Mouse (Mus musculus) kidney, embryonic 15.5 days (tissue): ENCODE measurements at regions not wholly inside any gene's neighbourhood (a gene's known extent, or its start where the extent isn't known, plus 50 kb on each side); places are given as distances from the start of the nearest gene placed in this dataset.

Experiments used
- ATAC-seq: fragments of 200-750 bp; cut with Nextera tagmentation; replicated peaks from 2 replicates; pipeline ENCODE4 v1.8.0; 2017; ENCODE audit warnings: moderate TSS enrichment; ENCODE audit not compliant: low FRiP score
- H3K27ac ChIP-seq: fragments of 300-500 bp; sonication (generic); 2 replicates; pipeline ENCODE4 v1.5.1; 2015; ENCODE audit warnings: mild to moderate bottlenecking, inconsistent platforms
- H3K27me3 ChIP-seq: fragments of 300-500 bp; sonication (generic); 2 replicates; pipeline ENCODE4 v1.6.1; 2015; ENCODE audit warnings: inconsistent platforms
- H3K36me3 ChIP-seq: fragments of 300-500 bp; sonication (generic); 2 replicates; pipeline ENCODE4 v1.6.1; 2015; ENCODE audit warnings: inconsistent platforms
- H3K4me1 ChIP-seq: fragments of 300-500 bp; sonication (generic); 2 replicates; pipeline ENCODE4 v1.6.1; 2015; ENCODE audit warnings: inconsistent platforms
- H3K4me2 ChIP-seq: fragments of 300-500 bp; sonication (generic); 2 replicates; pipeline ENCODE4 v1.6.1; 2015; ENCODE audit warnings: moderate library complexity, mild to moderate bottlenecking, inconsistent platforms
- H3K4me3 ChIP-seq: fragments of 300-500 bp; sonication (generic); replicated peaks from 2 replicates; pipeline ENCODE4 v1.5.1; 2015; ENCODE audit warnings: mild to moderate bottlenecking, inconsistent platforms
- H3K9ac ChIP-seq: fragments of 300-500 bp; sonication (generic); 2 replicates; pipeline ENCODE4 v1.6.1; 2015; ENCODE audit warnings: mild to moderate bottlenecking, inconsistent platforms
- H3K9me3 ChIP-seq: fragments of 300-500 bp; sonication (generic); replicated peaks from 2 replicates; pipeline ENCODE4 v1.6.1; 2016; ENCODE audit warnings: inconsistent platforms
- WGBS: fragments of 180-500 bp; shearing (Covaris S2); methylation state at CpG from one replicate; pipeline ENCODE4 v1.1.7; 2015; ENCODE audit warnings: mixed read lengths; 5-methylcytosine and 5-hydroxymethylcytosine counted together

- H3K4me1 ChIP-seq = no peaks in the 10 kb centered on the region
- no peak for ATAC-seq
- H3K27ac ChIP-seq = no peak overlapping the region
- H3K4me2 ChIP-seq = no peak overlapping the region
- no peak overlapping the region for H3K4me3 ChIP-seq
- H3K27me3 ChIP-seq = peaks cover 23% of the 10 kb centered on the region; the same call in 1 of the 2 replicates
- H3K36me3 ChIP-seq = no peaks in the 10 kb centered on the region
- H3K9ac ChIP-seq = no peak overlapping the region
- 72% methylated on average over 6 of the region's 6 CpGs for WGBS
- no peaks in the 10 kb centered on the region for H3K9me3 ChIP-seq
Observed at GRCm38 (mm10) chr17:45341573-45341972, 92.0 kb downstream of the Cdc5l start.

- peaks cover 28% of the 10 kb centered on the region for H3K27me3 ChIP-seq
- no peak overlapping the region for H3K4me2 ChIP-seq
- no peaks in the 10 kb centered on the region for H3K9me3 ChIP-seq
- 50% methylated on average over 4 of the region's 4 CpGs for WGBS
- no peak overlapping the region for H3K27ac ChIP-seq
- ATAC-seq = no peak
- no peaks in the 10 kb centered on the region for H3K36me3 ChIP-seq
- no peak overlapping the region for H3K9ac ChIP-seq
- no peak overlapping the region for H3K4me3 ChIP-seq
- peaks cover 3% of the 10 kb centered on the region; the same call in 1 of the 2 replicates for H3K4me1 ChIP-seq
Observed at GRCm38 (mm10) chr17:45340851-45341250, 92.7 kb downstream of the Cdc5l start.

GRCm38 (mm10) chr17:45339226-45339625 lies 94.3 kb downstream of the Cdc5l start:
- Histone ChIP-seq H3K27ac (no peak overlapping the region), H3K27me3 (peaks cover 28% of the 10 kb centered on the region), H3K9me3 (no peaks in the 10 kb centered on the region), H3K36me3 (no peaks in the 10 kb centered on the region), H3K4me3 (no peak overlapping the region), H3K9ac (no peak overlapping the region), H3K4me2 (no peak overlapping the region), H3K4me1 (peaks cover 15% of the 10 kb centered on the region)
- 56% methylated on average over 11 of the region's 11 CpGs for WGBS
- ATAC-seq = no peak

GRCm38 (mm10) chr17:45338086-45338485 lies 95.5 kb downstream of the Cdc5l start:
- Histone ChIP-seq H3K27me3 (peaks cover 28% of the 10 kb centered on the region), H3K4me2 (no peak overlapping the region), H3K9ac (no peak overlapping the region), H3K27ac (no peak overlapping the region), H3K4me1 (peaks cover 15% of the 10 kb centered on the region), H3K36me3 (no peaks in the 10 kb centered on the region), H3K9me3 (no peaks in the 10 kb centered on the region), H3K4me3 (no peak overlapping the region)
- WGBS = 89% methylated on average over 4 of the region's 4 CpGs
- no peak for ATAC-seq

DNA sequence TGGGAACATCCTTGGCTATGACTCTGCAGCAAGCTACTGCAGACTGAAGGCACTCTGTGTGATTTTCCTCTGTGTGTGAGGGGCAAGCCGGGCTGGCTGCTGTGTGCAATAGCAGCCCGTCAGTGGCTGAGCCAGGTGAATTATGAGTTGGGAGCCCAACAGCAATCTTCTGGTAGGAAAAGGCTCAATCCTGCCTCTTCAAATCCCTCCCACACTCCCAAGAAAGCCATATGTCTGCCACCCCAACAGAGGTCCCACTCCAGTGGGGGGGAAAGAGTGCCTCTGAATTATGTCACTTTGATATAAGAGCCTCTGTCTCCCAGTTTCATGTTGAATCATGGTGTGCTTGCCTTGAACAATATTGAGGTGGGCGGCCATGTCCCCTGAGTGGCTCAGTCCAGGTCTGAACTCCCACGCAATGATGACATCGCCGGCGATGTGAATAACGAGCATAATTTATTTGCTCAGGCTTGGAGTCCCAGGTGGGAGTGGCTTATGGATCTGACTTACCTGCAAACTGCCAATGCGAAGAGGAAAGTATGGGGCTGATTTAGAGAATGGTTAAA lies 97.9 kb downstream of the Cdc5l start:
- Histone ChIP-seq H3K36me3 (no peaks in the 10 kb centered on the region), H3K9ac (no peak overlapping the region), H3K4me1 (peaks cover 15% of the 10 kb centered on the region), H3K9me3 (no peaks in the 10 kb centered on the region), H3K4me2 (no peak overlapping the region), H3K4me3 (no peak overlapping the region), H3K27me3 (peaks cover 22% of the 10 kb centered on the region), H3K27ac (no peak overlapping the region)
- ATAC-seq = no peak
- 44% methylated on average over 9 of the region's 9 CpGs for WGBS

- no peak overlapping the region for H3K9ac ChIP-seq
- H3K27me3 ChIP-seq = peaks cover 23% of the 10 kb centered on the region
- H3K9me3 ChIP-seq = no peaks in the 10 kb centered on the region
- no peak overlapping the region for H3K4me2 ChIP-seq
- no peak for ATAC-seq
- H3K4me3 ChIP-seq = no peak overlapping the region
- H3K27ac ChIP-seq = no peak overlapping the region
- WGBS = 64% methylated on average over 13 of the region's 13 CpGs
- peaks cover 15% of the 10 kb centered on the region for H3K4me1 ChIP-seq
- no peaks in the 10 kb centered on the region for H3K36me3 ChIP-seq
Observed at GRCm38 (mm10) chr17:45334732-45335381, 98.7 kb downstream of the Cdc5l start.

DNA sequence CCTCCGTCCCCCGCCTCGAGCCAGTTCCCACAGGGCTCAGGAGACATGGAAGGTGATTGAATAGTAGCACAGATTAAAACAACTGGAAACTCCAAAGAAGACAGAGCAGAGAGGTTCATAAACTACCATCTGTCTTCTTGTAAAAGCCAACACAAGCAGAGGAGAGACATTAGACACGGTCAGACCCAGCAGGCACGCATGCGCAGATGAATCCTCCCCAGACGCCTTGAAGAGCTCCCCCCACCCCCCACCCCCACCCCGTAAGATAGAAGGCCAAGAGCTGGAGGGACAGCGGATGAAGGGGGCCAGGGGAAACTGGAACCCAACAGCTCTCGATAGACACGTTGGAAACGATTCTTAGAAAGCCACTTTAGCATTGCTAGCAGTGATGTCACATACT lies 101.2 kb downstream of the Cdc5l start:
- 67% methylated on average over 12 of the region's 12 CpGs for WGBS
- no peaks in the 10 kb centered on the region for H3K9me3 ChIP-seq
- H3K27ac ChIP-seq = no peak overlapping the region
- ATAC-seq = no peak
- H3K36me3 ChIP-seq = no peaks in the 10 kb centered on the region
- H3K4me2 ChIP-seq = no peak overlapping the region
- H3K4me3 ChIP-seq = no peak overlapping the region
- H3K9ac ChIP-seq = no peak overlapping the region
- peaks cover 15% of the 10 kb centered on the region for H3K4me1 ChIP-seq
- H3K27me3 ChIP-seq = peaks cover 16% of the 10 kb centered on the region

DNA sequence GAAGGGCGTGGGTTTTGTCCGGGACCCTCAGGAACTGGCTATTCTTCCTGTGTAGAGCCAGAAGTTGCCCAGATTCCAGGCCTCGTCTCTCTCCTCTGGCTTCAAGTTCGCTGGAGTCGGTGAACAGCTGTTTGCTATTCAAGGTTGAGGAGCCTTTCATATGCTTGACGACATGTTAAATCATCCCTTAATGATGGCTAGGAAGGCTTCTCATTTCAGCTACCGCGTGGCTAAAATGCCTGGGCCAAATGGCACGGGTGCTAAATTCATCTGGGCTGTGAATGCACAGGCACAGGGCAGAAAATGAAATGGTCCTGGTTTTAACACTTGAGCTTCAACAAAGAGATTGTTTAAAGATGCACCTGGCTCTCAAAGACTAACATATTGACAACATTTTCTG lies 104.3 kb downstream of the Cdc5l start:
- Histone ChIP-seq H3K27ac (no peak overlapping the region), H3K4me3 (no peak overlapping the region), H3K4me2 (no peak overlapping the region), H3K9ac (no peak overlapping the region), H3K36me3 (no peaks in the 10 kb centered on the region), H3K4me1 (no peaks in the 10 kb centered on the region), H3K9me3 (no peaks in the 10 kb centered on the region), H3K27me3 (peaks cover 17% of the 10 kb centered on the region)
- ATAC-seq = no peak
- 40% methylated on average over 9 of the region's 9 CpGs for WGBS

GRCm38 (mm10) chr17:45326726-45327125 lies 106.8 kb downstream of the Cdc5l start:
- peaks cover 7% of the 10 kb centered on the region for H3K4me1 ChIP-seq
- no peaks in the 10 kb centered on the region for H3K36me3 ChIP-seq
- peaks cover 18% of the 10 kb centered on the region for H3K27me3 ChIP-seq
- ATAC-seq = no peak
- H3K4me2 ChIP-seq = no peak overlapping the region
- no peak overlapping the region for H3K27ac ChIP-seq
- no peak overlapping the region for H3K9ac ChIP-seq
- WGBS = 55% methylated on average over 10 of the region's 10 CpGs
- H3K4me3 ChIP-seq = no peak overlapping the region
- H3K9me3 ChIP-seq = no peaks in the 10 kb centered on the region

DNA sequence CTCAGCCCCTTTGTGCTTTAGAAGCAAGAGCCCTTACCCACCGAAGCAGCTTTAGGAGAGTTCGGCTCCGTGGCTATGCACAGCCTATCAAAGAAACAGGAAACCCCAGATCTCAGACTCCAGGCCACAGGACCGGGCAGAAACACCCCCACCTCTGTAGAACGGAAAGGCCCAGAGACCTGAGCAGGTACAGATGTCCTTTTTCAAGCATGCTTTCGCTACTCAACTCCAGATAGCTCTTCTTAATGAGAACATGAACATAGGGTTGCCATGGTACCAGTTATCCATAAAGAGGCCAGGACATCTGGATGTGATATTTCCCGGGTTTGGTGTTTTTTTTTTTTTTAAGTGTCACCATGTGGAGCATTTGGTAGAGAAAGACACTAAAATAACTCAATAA lies 107.4 kb downstream of the Cdc5l start:
- WGBS = 72% methylated on average over 7 of the region's 7 CpGs
- H3K27ac ChIP-seq = no peak overlapping the region
- H3K27me3 ChIP-seq = peaks cover 23% of the 10 kb centered on the region
- H3K4me3 ChIP-seq = no peak overlapping the region
- H3K4me2 ChIP-seq = no peak overlapping the region
- peaks cover 7% of the 10 kb centered on the region for H3K4me1 ChIP-seq
- no peak for ATAC-seq
- H3K36me3 ChIP-seq = no peaks in the 10 kb centered on the region
- H3K9ac ChIP-seq = no peak overlapping the region
- H3K9me3 ChIP-seq = no peaks in the 10 kb centered on the region

DNA sequence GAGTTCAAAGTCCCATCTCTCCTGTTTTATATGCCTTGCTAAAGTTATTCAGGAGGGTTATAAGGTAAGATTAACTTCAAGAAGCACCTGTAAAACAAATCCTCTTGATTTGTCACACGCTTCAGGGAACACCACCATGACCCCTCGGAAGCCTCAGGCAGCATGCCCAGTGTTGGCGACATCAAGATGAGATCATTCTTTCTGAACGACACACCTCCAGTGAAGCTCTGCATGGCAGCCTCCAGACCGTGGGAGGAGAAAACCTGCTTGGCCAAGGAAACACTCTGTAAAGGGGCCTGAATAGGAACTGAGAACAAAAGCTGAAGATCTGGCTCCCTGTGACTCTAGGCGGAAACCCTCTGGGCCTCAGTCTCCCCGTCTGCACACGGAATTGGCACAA lies 110.7 kb downstream of the Cdc5l start:
- peak; percentile 33; the same call in 1 of the 2 replicates for ATAC-seq
- Histone ChIP-seq H3K27ac (no peak overlapping the region), H3K4me1 (peaks cover 24% of the 10 kb centered on the region), H3K4me2 (no peak overlapping the region), H3K4me3 (no peak overlapping the region), H3K9me3 (no peaks in the 10 kb centered on the region), H3K36me3 (no peaks in the 10 kb centered on the region), H3K9ac (no peak overlapping the region), H3K27me3 (peaks cover 28% of the 10 kb centered on the region)
- WGBS = 56% methylated on average over 8 of the region's 8 CpGs

DNA sequence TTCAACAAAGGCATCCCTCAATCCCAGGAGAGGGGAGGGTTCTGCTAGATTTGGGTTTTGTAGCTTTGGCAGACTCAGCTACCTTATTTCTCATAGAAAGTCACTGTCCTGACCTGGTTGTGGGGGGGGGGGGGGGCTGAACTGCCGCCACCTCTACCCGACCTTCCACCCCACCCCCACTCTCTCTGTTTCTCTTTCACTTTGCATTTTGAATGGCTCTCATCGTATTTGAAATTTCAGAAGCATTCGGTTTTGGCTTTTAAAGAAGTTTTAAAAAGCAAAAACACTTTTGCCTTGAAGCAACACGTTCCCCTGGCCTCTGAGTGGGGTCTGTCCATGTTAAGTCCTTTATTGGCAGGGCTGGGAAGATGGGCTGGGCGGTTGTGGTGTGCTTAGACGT lies 113.5 kb downstream of the Cdc5l start:
- WGBS = 63% methylated on average over 7 of the region's 7 CpGs
- Histone ChIP-seq H3K27me3 (peaks cover 31% of the 10 kb centered on the region), H3K36me3 (no peaks in the 10 kb centered on the region), H3K9me3 (no peaks in the 10 kb centered on the region), H3K4me1 (peaks cover 32% of the 10 kb centered on the region), H3K4me3 (no peak overlapping the region), H3K4me2 (no peak overlapping the region), H3K9ac (no peak overlapping the region), H3K27ac (no peak overlapping the region)
- ATAC-seq = no peak
